Mouse (Mus musculus) embryonic facial prominence, embryonic 11.5 days (tissue): ENCODE results near the gene Odf2. TPM values are rescaled to one million over a fixed set of nuclear protein-coding genes. Genes with fewer than 3 reads are reported as not detected.
"Not testable (repeated sequence)": the region's sequence is repeated elsewhere in the genome, so short reads cannot be mapped to it uniquely, and the experiment has no call there.

Experiments
- ATAC-seq: fragments of 200-750 bp; cut with Nextera tagmentation; replicated peaks from 2 replicates; pipeline ENCODE4 v1.8.0; 2017; ENCODE audit warnings: low read depth; ENCODE audit not compliant: insufficient number of reproducible peaks, low FRiP score, low TSS enrichment
- DNase-seq: peaks from one replicate; pipeline ENCODE4 v3.0.0-alpha.2; 2015; ENCODE audit warnings: low spot score
- H3K27ac ChIP-seq: fragments of 300-500 bp; sonication (generic); replicated peaks from 2 replicates; pipeline ENCODE4 v1.5.1; 2014; ENCODE audit warnings: mild to moderate bottlenecking, low read depth, low read length, control low read depth
- H3K27me3 ChIP-seq: fragments of 300-500 bp; sonication (generic); 2 replicates; pipeline ENCODE4 v1.6.1; 2014; ENCODE audit warnings: mild to moderate bottlenecking, low read length, moderate library complexity, mixed read lengths; ENCODE audit not compliant: control insufficient read depth, insufficient read depth
- H3K36me3 ChIP-seq: fragments of 300-500 bp; sonication (generic); replicated peaks from 2 replicates; pipeline ENCODE4 v1.6.1; 2014; ENCODE audit warnings: low read depth, mild to moderate bottlenecking, low read length, moderate library complexity, mixed read lengths; ENCODE audit not compliant: control insufficient read depth, insufficient read depth
- H3K4me1 ChIP-seq: fragments of 300-500 bp; sonication (generic); 2 replicates; pipeline ENCODE4 v1.6.1; 2014; ENCODE audit warnings: low read length, mixed read lengths; ENCODE audit not compliant: control insufficient read depth, insufficient read depth
- H3K4me2 ChIP-seq: fragments of 300-500 bp; sonication (generic); 2 replicates; pipeline ENCODE4 v1.6.1; 2014; ENCODE audit warnings: low read depth, mild to moderate bottlenecking, control low read depth, low read length, moderate library complexity
- H3K4me3 ChIP-seq: fragments of 300-500 bp; sonication (generic); 2 replicates; pipeline ENCODE4 v1.5.1; 2014; ENCODE audit warnings: low read depth, low read length, control low read depth
- H3K9ac ChIP-seq: fragments of 300-500 bp; sonication (generic); replicated peaks from 2 replicates; pipeline ENCODE4 v1.6.1; 2014; ENCODE audit warnings: mild to moderate bottlenecking, control low read depth, low read length
- H3K9me3 ChIP-seq: fragments of 300-500 bp; sonication (generic); replicated peaks from 2 replicates; pipeline ENCODE4 v1.6.1; 2016; ENCODE audit warnings: mild to moderate bottlenecking, low read length, inconsistent platforms, mixed read lengths; ENCODE audit not compliant: control insufficient read depth
- WGBS: fragments of 180-500 bp; shearing (Covaris S2); extraction: QIAGEN DNeasy Blood & Tissue Kit; methylation state at CpG from one replicate; pipeline ENCODE4 v1.1.7; 2014; 5-methylcytosine and 5-hydroxymethylcytosine counted together
- polyA plus RNA-seq: library from polyadenylated mRNA; unstranded; fragments of >200 nt; fragmentation: Nextera tagmentation; extraction: Ambion mirVana; gene quantifications from 2 replicates; pipeline ENCODE4 v1.2.1, GENCODE M21; 2014

Gene Odf2
- polyA plus RNA-seq, 1 experiment from 2014 or later: 69.8 TPM

- no peaks in the 10 kb centered on the region; the same call in 1 of the 2 replicates for H3K36me3 ChIP-seq
- H3K4me1 ChIP-seq: no peaks in the 10 kb centered on the region; the same call in 1 of the 2 replicates
- H3K9ac ChIP-seq: no peak overlapping the region
- no peak for DNase-seq
- H3K4me2 ChIP-seq: no peak overlapping the region
- no peak overlapping the region for H3K27ac ChIP-seq
- no peak for ATAC-seq
- H3K9me3 ChIP-seq: no peaks in the 10 kb centered on the region
- H3K4me3 ChIP-seq: no peak overlapping the region
- 97% methylated on average over 1 of the region's 1 CpGs for WGBS
- H3K27me3 ChIP-seq: no peaks in the 10 kb centered on the region
Measured at GRCm38 (mm10) chr2:29896071-29896470, 7.0 kb downstream of the Odf2 start.

- no peaks in the 10 kb centered on the region for H3K27me3 ChIP-seq
- H3K4me2 ChIP-seq: no peak overlapping the region
- ATAC-seq (no peak), DNase-seq (no peak)
- peaks cover 4% of the 10 kb centered on the region for H3K36me3 ChIP-seq
- H3K4me1 ChIP-seq: no peaks in the 10 kb centered on the region
- H3K9me3 ChIP-seq: no peaks in the 10 kb centered on the region
- no peak overlapping the region for H3K4me3 ChIP-seq
- 90% methylated on average over 2 of the region's 2 CpGs for WGBS
- H3K9ac ChIP-seq: no peak overlapping the region; the same call in 1 of the 2 replicates
- no peak overlapping the region for H3K27ac ChIP-seq
Measured at GRCm38 (mm10) chr2:29897366-29897765, 8.3 kb downstream of the Odf2 start.

GRCm38 (mm10) chr2:29898081-29898480 is 9.1 kb downstream of the Odf2 start:
- Histone ChIP-seq H3K9me3 (no peaks in the 10 kb centered on the region), H3K4me3 (no peak overlapping the region), H3K4me2 (no peak overlapping the region), H3K27me3 (no peaks in the 10 kb centered on the region), H3K36me3 (peaks cover 5% of the 10 kb centered on the region), H3K4me1 (no peaks in the 10 kb centered on the region), H3K27ac (no peak overlapping the region), H3K9ac (no peak overlapping the region)
- WGBS: 100% methylated on average over 1 of the region's 1 CpGs
- no peak for DNase-seq
- ATAC-seq: no peak

GRCm38 (mm10) chr2:29902194-29902593 is 13.2 kb downstream of the Odf2 start:
- Histone ChIP-seq H3K9ac (no peak overlapping the region), H3K4me3 (no peak overlapping the region), H3K27me3 (no peaks in the 10 kb centered on the region), H3K36me3 (peaks cover 23% of the 10 kb centered on the region), H3K4me2 (no peak overlapping the region), H3K4me1 (no peaks in the 10 kb centered on the region), H3K9me3 (no peaks in the 10 kb centered on the region), H3K27ac (no peak overlapping the region)
- no peak for ATAC-seq
- 86% methylated on average over 10 of the region's 10 CpGs for WGBS
- no peak for DNase-seq

GRCm38 (mm10) chr2:29908171-29908570 is 19.1 kb downstream of the Odf2 start:
- not testable (repeated sequence) for H3K9me3 ChIP-seq, DNase-seq, H3K9ac ChIP-seq, H3K4me2 ChIP-seq, ATAC-seq, H3K27me3 ChIP-seq, H3K4me3 ChIP-seq, H3K4me1 ChIP-seq, H3K27ac ChIP-seq
- 75% methylated on average over 2 of the region's 2 CpGs for WGBS
- H3K36me3 ChIP-seq: peaks cover 21% of the 10 kb centered on the region

GRCm38 (mm10) chr2:29910042-29910441 is 21.0 kb downstream of the Odf2 start:
- no peak overlapping the region for H3K4me3 ChIP-seq
- H3K36me3 ChIP-seq: peaks cover 12% of the 10 kb centered on the region
- DNase-seq (peak; percentile 31), ATAC-seq (no peak)
- 81% methylated on average over 2 of the region's 2 CpGs for WGBS
- H3K9me3 ChIP-seq: no peaks in the 10 kb centered on the region
- H3K27me3 ChIP-seq: no peaks in the 10 kb centered on the region
- H3K4me1 ChIP-seq: no peaks in the 10 kb centered on the region
- no peak overlapping the region for H3K27ac ChIP-seq
- no peak overlapping the region for H3K9ac ChIP-seq
- H3K4me2 ChIP-seq: no peak overlapping the region

GRCm38 (mm10) chr2:29917621-29918020 is 28.6 kb downstream of the Odf2 start:
- Histone ChIP-seq H3K4me1 (no peaks in the 10 kb centered on the region), H3K9me3 (no peaks in the 10 kb centered on the region), H3K27me3 (no peaks in the 10 kb centered on the region), H3K4me2 (no peak overlapping the region), H3K9ac (no peak overlapping the region), H3K27ac (no peak overlapping the region), H3K36me3 (peaks cover 14% of the 10 kb centered on the region), H3K4me3 (no peak overlapping the region)
- DNase-seq (no peak), ATAC-seq (no peak)
- 91% methylated on average over 11 of the region's 11 CpGs for WGBS

GRCm38 (mm10) chr2:29922011-29922410 is 33.0 kb downstream of the Odf2 start:
- no peaks in the 10 kb centered on the region for H3K4me1 ChIP-seq
- peaks cover 32% of the 10 kb centered on the region for H3K36me3 ChIP-seq
- no peak overlapping the region for H3K4me2 ChIP-seq
- H3K27me3 ChIP-seq: no peaks in the 10 kb centered on the region
- no peak overlapping the region for H3K27ac ChIP-seq
- no peak overlapping the region for H3K4me3 ChIP-seq
- H3K9ac ChIP-seq: no peak overlapping the region
- no peak for ATAC-seq
- no peaks in the 10 kb centered on the region for H3K9me3 ChIP-seq
- peak; percentile 19 for DNase-seq
- WGBS: 80% methylated on average over 11 of the region's 11 CpGs
